Mouse (Mus musculus): Measurements from ENCODE around the gene Sh3d21.
"Not testable (repeated sequence)": the region's sequence is repeated elsewhere in the genome, so short reads cannot be mapped to it uniquely, and the experiment has no call there.

Sh3d21 gene

DNA sequence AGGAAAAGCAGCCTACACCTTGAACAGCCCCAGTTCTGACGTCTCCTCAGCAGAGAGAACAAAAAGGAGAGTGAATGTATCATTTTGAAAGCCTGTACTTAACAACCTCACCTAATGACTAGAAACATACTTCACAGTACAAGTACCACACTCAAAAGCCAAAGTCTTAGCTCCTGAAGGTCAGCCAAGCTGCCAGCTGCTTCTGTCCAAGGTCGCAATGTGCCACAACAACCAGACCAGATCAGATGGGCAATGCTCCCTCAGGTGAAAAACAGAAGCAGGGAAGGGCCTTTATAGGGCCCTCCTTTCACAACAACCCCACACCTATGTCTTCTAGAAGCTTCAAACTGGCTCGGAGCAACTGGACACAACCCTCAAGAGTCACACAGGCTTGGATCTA is 2.8 kb upstream of the Sh3d21 start:
- DNase-seq: peak; percentile 77

DNA sequence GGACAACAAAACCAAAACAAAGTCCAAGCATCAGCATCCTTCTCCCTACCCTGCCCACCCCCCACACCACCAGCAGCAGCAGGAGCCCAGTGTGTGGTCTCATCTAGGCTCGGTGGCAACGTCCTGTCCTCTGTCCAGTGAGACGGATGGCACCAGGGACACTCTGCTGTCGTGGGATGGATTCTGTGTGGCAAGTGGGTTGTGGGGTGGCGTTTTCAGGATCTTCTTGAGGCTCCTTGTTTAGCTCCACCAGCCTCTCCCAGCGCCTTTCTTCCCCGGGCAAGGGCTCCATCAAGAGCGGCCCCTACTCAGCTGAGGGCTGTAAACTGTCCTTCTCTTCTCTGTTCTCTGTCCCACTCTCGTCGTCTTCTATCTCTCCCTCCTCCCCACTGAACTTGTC is 1.8 kb upstream of the Sh3d21 start:
- DNase-seq: not testable (repeated sequence)

DNA sequence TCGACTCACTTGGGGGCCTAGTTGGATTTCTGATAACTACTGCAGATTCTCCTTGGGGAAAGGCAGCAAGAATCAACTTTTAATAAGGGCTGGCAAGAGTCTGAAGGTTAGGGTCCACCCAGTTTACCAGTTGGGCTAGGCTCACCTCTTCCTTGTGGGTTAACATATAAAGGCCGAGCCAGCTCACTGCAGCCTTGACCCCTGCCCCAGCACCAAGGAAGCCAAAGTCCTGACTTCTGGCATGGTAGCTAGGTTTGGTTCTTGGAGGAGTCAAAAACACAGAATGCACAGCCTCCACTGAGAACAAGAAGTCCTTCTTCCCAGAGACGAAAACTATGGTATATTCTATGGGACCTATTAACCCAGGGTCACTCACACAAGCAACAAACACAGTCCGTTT is 394 bp upstream of the Sh3d21 start:
- peak; percentile 63 for DNase-seq

DNA sequence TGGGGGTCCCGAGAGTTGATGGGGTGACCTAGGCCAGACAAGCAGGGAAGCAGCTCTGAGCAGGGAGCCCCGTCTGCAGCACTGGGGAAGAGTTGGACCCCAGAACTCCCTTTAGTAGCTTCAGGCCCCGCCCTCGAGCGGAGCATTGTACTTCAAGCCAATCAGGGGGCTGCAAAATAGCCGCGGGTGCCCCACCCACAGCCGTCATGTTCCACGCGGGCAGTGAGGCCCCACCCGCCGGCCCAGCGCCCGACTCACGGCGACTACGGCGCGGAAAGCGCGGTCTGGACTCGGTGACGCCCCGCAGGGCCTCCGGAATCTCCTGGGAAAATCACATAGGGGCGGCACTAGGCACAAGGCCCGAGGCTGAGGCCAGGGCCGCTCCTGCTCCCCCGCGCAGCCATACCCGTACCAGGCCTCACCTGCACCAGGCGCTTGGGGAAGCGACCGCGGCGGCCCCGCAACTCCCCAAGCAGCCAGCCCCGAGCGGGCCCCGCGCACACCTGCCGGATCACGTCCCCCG is 686 bp downstream of the Sh3d21 start:
- peak; percentile 93 for DNase-seq

DNA sequence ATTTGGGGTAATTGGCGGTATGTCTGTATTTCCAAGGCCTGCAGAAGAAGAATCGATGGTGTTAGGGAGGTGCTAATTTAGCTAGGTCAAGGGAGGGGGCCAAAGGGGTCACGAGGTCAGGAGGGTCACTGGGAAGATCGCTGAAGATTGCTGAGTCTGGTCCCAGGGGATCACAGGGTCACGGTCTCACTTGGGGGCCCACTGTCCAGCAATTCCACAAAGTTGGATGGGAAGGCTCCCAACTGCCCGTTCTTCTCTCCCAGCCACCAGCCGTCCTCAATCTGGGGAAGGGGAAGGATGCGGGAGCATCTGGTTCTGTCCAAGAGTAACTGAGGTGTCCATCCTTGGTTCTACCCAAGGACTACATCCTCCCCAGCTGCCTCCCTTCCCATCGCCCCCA is 1.3 kb downstream of the Sh3d21 start:
- no peak for DNase-seq

DNA sequence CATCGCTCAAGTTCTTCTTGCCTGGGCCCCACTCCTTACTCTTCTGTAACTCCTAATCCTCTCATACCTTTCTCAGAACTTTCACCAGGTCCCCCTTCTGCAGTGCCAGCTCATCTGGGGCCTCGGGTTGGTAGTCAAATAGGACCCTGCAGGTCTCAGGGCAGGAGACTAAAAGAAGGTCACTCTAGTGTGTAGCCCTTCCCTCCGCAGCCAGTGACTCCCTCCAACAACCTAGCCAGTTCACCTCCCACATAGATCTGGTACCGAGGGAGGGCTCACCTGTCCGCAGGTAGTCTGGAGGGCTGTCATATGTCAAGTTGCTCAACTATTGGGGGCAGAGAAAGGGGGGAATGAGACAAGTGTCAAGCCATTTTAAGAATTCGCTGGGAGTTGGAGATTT is 1.8 kb downstream of the Sh3d21 start:
- DNase-seq: no peak

DNA sequence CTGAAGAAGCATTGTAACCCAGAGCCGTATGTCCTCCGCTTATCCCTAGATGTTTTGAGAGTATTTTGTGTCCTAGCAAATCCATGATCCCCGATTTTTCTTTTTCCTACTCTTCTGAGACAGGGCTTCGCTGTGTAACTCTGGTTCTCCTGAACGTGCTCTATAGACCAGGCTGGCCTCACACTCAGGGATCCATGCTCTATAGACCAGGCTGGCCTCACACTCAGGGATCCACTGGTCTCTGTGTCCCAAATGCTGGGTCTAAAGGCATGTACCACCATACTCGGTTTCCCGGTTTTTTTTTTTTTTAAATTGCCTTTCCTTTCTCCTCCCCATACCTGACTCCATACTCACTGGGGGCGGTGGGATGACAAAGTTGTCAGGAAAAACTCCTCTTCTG is 2.3 kb downstream of the Sh3d21 start:
- DNase-seq: no peak

DNA sequence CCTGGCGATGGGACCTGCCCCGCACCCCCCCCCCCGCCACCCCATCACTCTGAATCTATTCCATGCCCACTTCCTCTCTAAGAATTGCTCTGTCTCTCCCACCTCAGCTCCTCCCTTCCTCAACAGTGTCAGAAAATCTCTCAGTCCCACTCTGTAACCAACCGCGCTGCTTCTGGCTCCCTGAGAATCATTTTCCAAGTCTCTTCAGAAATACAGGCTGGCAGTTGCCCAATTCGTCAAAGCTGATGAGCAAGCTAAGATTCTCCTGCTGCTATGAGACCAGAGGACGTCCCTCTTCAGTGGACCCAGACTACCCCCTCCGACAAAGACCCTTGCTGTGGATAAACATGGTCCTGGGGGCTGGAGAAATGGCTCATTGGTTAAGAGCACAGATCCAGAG is 3.8 kb downstream of the Sh3d21 start:
- DNase-seq: no peak

DNA sequence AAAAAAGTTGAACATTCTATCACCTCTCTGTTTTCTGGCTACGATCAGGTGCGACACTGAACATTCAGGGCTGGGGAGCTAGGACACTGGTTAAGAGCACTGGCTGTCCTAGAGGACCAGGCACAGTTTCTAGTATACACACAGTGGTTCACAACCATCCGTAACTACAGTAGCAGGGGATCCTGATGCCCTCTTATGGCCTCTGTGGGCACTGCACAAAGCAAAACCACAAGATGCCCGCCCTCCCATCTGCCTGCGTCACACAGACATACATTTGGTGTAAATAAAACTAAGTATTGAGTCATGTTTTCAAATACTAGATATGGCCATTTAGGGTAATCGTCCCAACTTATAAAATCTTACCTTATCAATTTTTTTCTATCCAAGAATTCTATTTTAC is 5.7 kb downstream of the Sh3d21 start:
- no peak for DNase-seq

DNA sequence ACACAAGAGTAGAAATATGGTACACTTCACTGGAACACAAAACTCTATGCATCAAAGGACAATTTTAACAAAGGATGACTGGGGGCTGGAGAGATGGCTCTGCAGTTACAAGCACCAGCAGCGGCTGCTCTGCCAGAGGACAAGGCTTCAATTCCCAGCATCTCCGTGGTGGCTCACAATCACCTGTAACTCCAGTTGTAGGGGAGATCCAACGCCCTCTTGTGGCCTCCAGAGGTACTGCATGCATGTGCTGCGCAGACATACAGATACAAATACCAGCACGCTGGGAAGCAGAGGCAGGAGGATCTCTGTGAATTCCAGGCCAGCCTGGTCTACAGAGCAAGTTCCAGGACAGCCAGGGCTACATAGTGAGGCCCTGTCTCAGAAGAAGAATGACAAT is 6.7 kb downstream of the Sh3d21 start:
- no peak for DNase-seq

DNA sequence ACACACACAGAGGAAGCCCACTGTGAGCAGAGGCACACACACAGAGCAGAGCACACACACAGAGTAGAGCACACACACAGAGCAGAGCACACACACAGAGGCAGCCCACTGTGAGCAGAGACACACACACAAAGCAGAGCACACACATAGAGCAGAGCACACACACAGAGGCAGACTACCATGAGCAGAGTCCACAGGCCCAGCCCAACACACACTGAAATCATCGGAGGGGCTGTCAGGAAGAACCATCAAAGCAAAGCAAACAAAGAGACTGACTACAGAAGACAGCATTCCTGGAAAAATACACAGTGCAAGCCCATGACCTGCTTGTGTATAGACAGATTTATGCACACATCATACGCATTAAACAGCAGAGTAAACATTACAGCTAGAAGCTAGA is 7.4 kb downstream of the Sh3d21 start:
- no peak for DNase-seq

DNA sequence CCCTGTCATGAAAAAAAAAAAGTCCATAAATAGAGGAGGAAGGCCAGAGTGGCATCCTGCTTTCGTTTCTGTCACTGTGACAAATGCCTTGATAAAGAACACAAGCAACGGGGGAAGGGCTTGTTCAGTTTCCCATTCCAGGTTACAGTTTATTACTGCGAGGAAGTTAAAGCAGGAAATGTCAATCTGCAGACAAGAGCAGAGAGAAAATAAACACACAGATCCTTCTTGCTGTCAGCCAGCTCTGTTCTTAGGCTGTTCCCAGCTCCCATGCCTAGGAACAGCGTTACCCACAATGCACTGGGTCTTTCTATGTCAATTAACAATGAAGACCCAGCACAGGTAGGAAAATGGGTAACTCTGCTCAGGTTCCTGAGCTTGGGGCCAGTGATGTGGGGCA is 8.1 kb downstream of the Sh3d21 start:
- DNase-seq: peak; percentile 56

DNA sequence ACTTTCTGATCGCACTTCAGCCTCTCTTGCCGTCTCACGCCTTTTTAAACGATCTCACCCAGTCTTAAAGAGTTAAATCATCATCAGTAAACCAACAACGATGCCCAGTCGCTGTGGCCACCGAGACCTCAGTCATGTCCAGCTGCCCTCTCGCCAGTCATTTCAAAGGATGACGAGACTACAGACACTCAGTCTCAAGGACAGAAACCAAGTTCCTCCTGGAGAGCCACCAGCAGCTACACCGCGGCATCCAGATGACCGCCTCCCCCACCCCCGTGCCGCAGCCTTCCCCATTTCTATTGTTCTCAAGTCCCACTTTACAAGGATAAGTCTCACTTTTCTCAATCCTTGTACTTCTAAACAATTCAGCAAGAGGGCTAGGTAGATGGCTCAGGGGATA is 10.4 kb downstream of the Sh3d21 start:
- no peak for DNase-seq

DNA sequence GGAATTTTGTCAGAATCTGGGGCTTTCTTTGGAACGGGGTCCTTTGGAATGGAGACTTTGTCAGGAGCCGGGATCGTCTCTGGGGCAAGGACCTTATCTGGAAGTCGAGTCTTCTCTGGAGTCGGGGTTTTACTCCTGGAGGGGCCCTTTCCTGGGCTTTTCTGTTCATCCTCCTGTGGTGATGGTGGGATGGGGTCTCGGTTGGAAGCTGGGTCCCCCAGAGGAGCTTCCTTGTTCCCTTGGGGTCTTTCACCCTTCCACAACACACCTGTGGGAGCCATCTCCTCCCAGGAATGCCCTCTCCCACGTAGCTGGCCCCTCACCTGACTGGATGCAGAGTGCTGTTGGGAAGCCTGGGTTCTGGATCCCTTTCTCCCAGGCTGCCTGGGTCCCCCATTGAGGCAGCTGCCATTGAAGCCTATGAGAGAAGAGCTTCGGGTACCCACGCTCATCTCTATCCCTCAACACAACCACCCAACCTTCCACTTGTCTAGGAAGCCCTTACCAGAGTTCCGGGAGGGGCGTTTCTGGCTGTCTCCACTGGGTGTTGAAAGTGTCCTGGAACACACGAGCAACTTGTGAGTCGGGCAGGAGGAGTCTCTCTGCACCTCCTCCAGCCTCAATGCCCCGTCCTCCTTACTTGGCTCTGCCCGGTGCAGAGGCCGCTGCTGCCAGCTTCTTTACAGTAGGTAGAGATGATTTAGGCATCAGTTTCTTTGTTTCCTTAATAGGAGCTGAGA is 11.4 kb downstream of the Sh3d21 start:
- no peak for DNase-seq

DNA sequence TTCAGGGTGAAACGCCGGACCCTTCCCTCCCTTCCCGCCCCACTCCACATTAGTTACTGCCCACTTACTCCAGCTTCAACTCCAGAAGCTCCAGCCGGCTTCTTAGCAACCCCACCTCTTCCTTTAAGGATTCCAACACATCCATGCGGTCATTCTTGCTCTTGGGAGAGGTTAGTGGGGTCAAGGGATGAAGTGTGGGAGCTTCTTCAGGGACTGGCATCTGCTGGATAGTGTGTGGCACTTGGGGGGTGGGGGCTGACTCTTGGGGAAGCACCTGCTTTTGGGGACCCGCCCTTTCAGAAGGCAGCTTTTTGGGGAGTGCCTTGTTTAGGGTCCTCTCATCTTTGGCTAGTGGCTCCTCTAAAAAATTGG is 12.4 kb downstream of the Sh3d21 start:
- no peak for DNase-seq

DNA sequence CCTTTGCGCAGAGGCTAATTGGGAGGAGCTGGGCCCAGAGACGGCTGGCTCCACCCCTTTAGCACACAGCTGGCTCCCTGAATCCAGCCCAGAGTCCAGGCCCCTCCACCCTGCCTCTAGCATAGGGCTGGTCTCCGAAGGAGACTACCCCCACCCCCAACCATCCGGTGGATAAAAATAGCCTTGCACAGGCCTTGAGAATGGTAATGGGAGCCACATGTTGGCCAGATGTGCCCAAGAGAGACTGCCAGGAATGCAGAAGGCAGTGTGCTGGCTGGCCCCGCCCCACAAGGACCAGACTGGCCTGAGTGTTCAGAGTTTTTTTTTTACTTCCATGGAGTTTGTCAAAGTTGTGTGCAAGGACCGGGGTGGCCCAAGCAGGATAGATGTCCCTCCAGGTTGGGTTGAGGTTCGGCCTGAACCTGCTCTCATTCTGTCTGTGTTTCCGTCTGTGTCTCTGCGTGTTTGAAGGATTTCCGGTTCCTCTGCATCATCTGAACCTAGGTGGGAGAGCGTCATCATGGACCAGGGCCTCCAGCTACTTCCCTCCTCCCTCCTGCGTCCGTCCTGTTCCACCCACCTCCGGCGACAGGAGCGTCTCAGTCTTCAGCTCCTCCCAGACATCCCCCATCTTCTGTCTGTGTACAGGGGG is 12.9 kb downstream of the Sh3d21 start:
- DNase-seq: peak; percentile 86

DNA sequence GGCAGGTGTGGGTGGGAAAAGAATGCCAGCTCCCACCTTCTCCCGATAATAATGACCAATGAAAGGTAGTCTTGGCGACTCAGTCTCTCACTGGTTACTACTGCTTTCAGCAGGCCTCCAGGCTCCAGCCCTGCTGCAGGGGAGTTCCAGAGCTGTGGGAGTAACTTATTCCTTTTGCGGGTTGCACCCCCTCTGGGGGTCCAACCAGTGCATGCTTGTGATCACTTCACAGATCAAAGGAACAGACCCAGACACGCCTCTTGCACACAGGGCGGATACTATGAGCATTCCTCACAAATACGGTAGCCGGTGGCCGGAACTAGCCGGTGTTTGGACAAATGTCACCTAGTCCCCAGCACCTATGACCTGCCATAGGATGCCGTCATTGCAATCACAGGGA is 13.5 kb downstream of the Sh3d21 start:
- DNase-seq: peak; percentile 55

DNA sequence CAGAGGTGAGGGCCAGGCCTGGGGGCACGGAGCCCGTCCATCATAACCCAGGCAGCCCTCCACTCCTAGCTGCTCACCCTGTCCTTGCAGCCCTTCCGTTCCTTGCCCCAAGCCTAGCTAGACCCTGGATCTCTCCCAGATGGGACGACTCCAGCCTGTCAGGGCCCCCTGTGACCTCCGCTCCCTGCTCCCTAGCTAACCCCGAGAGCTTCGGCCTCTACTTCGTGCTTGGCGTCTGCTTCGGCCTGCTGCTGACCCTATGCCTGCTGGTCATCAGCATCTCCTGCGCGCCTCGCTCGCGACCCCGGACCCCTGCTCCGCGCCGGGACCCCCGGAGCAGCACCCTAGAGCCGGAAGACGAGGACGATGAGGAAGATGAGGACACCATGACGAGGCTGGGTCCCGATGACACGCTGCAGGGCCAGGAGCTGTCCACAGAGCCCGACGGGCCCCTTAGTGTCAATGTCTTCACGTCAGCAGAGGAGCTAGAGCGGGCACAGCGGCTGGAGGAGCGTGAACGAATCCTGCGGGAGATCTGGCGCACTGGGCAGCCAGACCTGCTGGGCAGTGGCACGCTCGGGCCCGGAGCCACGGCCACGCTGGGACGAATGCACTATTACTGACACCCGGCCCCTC is 14.1 kb downstream of the Sh3d21 start:
- peak; percentile 55 for DNase-seq

DNA sequence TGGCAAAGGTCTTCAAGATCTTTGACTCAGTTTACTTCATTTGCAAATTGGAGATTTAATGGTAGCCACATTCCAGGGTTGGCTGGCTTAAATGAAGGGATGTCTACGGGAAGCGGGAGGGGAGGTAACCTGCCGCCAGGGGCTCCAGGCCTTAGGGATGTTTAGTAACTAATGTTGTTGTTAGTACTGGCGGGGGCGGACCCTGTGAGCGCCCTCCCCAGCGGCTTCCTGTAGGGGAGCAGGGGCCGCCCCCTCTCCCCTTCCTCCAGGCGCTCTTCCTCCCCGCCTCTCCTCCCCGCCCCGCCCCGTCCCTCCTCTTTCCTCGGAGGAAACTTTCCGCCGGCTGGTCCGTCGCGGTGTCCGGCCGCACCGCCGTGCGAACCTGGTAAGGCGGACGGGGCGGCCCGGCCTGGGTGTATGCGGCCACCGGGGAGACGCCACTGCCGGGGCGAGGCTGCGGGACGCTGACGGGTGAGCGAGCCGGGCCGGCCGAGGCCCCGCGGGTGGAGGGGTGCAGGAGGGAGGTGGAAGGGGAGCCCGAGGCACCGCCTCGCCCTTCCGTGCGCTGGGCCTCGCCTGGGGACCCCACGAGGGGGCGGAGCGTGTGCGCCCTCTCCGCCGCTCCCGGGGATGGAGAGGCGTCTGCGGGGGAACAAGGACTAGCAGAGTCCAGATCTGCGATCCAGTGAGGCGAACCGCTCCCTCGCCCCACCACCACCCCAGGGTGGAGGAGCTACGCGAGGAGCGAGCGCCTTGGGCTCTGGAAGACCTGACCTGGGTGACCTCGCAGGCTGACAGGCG is 14.9 kb downstream of the Sh3d21 start:
- DNase-seq: peak; percentile 78

DNA sequence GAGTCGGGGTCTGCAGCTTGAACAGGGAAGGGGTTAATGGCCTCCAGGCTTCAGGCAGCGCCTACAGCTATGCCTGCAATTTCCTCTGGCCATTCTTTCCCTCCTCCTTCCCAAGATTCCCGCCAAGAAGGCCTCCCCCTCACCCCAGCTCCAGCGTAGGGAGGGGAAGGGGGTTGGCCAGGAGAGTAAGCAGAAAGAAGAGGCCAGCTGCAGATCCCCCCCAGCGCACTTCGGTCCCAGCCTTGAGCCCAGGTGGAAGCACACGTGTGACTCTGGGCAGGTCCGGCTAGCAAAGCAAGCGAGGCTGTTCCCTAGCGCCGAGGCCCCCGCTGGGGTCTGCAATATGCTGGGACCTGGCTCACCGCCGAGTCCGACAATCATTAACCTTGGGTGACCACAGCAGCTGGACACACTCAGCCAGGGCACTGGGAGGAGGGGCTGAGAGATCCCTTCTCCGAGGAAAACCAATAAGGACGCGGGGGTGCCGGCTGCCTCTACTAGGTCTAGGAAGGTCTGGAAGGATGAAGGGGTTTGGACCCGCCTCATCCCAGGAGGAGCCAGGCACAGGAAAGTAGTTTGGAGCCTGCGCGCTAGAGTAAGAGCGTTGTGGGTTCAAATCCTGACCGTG is 15.6 kb downstream of the Sh3d21 start, which contains the start of gene Eva1b:
TSS of gene Eva1b (plus strand) at position 212 of the 628 bp plus-strand sequence.
- peak; percentile 93 for DNase-seq

DNA sequence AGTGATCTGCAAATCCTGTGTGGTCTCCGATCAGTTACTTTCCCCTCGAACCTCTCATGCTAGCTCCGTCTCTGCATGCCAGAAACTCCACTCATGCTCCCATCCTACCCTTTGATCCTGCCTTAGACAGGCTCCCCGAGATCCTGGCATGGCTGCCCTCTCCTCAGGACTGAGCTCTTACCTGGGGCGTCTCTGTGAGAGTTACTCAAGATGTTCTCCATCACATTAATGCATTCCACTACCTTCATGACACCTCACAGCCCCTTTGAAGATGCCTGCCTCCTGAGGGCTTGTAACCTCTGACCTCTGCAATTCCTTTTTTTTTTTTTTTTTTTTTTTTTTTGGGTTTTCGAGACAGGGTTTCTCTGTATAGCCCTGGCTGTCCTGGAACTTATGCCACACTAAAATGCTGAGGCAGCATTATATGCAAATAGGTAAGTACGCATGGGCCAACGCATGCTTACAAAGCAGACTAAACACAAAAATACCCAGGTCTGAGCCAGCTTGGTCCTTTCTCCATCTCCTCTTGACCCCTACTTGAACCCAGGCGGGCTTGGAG is 16.2 kb downstream of the Sh3d21 start:
- DNase-seq: no peak

DNA sequence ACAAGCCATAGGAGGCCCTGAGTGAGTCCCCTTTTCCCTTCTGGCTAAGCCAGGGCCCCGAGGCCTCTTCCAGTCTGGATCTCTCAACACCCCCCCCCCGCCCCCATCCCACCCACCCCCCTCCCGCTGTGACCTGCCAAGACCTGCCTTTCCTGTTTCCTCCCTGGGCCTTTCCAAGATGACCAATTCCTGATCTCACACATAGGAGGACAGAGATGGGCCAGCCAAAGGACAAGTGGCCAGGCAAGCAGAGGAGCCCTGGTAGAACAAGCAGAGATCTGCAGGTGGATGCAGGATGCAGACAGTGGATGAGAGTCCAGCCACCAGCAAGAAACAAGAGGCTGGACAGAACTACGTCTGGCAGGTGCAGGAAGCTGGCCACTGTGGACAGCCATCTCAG is 17.9 kb downstream of the Sh3d21 start:
- no peak for DNase-seq

All from kidney, adult 11 months (tissue).